Mouse (Mus musculus) right cerebral cortex, adult 18-20 months (tissue): ENCODE data around the gene Maco1.
"Not testable (repeated sequence)": the region's sequence is repeated elsewhere in the genome, so short reads cannot be mapped to it uniquely, and the experiment has no call there.

Experiments
- DNase-seq: peaks from one replicate; pipeline ENCODE4 v3.0.0; 2022; ENCODE audit warnings: mixed read lengths

The Maco1 gene

DNA sequence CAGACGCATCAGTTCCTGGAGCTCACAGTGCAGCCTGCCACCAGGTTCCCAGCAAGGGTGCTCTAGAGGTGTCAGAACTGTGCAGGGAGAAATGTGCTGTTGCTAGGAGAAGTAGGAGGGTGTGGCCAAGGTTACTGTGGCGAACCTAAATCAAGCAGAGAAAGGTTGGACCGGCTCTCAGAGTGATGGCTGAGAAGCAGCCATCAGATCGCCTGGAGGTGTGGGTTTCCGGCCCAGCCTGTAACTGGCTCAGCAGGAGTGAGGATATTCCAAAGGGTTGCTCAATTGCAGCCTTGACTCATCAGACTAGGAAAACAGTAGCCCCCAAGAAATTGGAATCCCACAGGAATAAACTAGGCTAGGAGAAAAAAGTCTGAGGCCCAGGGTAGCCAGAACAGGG lies 3.4 kb upstream of the Maco1 start:
- DNase-seq: no peak

- DNase-seq: no peak
Measured at GRCm38 (mm10) chr4:134856056-134856455, 2.9 kb upstream of the Maco1 start.

DNA sequence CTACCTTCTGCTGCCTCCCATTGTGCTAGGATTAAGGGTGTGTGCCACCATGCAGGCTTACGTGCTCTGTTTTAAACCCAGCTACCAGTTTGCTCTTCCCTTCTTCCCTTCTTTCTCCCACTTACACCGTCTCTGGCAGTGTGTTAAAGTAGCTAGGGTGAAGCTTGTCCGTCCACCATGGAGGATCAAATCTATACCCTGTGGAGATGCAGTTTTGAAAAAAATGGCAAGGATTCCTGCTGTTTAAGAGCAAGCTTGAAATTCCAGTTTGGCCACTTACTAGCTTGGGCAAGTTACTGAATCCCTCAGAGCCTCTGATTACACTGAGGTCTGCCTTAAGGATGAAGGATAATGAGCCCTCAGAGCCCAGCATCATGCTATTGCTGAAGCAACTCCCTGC lies 2.2 kb upstream of the Maco1 start:
- DNase-seq: no peak

DNA sequence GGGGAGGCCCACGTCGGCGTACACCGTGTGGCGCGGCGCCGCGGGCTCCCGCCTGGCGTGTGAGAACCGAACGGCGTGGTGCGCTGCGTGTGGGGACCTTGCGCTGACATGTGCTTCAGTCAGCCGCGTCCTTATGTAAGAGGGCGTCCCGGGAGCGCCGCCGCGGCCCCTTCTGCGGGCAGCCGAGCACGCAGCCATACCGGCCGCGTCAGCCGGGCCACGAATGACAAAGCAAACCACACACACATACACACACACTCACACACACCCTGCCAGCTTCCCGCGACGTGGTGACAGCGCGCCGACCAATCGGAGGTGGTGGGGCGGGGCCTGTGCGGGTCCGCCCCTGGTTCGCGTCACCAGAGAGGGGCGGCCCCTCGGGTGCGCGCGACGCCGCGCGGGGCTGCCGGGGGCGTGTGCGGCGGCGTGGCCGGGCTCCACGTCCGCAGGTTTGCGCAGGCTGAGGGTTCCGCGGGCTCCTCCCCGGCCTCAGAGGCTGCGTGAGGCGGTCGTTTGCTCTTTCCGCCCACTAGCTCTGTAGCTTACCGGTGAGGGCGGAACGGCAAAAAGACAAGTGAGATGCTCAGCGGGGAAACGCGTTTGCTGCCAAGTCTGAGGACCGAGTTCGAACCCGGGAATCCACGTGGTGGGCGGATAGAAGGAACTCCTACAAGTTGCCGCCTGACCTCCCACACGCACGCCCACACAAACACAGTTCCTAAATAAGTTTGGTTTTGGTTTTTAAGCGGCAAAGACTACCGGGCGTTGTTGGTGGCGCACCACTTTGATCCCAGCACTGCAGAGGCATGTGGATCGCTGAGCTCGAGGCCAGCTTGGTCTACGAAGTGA lies 716 bp upstream of the Maco1 start:
- DNase-seq: peak; percentile 96

DNA sequence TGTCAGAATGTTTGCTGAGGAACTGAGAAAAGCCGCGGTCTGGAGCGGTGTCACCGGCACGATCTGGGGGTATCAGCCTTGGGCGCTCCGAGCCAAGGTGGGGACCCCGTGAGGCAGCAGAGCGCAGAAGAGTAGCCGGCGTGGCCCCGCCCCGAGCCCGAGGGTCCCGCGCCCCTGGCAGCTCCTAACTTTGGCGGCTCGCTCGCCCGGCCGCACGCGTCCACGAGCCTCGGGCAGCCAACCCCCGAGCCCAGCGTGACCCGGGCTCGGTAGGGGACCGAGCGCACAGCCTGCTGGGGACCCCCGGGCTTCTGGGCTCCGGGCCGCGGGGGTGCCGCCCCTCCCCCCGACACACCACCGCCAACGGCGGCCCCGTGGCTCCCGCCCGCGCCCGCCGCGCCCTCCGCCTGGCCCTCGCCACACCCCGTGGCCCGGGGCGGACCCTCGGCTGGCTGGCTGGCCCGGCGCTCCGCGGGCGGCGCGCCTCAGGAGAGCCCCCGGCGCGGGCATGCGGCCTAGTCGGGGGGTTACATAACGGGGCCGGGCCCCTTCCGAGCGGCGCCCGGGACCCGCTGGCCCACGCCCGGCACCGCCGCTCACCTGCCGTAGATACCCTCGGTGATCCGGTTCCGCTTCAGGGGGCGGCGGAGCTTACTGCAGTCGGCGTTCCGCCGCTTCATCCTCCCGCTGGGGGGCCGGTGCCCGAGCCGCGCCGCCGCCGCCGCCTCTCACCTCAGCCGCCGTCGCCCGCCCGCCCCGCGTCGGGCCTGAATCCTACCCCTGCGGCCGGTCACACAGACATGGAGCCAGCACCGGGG lies 498 bp downstream of the Maco1 start:
- no peak for DNase-seq

DNA sequence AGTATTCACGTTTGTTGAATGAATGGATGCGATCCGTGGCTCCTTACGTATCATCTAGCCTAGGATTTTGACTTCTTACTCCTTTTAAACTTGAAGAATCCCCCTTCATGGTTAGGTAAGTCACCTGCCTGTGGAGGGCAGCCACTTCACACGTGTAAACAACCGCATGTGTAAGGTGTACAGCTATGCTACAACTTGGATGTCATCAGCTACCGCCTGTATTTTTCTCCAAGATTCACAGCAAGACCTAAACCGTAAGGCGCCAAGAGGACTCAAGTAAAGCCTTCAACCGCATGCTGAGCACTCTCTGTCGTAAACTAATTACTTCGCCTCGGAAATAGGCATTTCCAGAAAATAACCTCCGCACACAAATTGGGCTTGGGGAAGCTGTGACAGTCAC lies 1.3 kb downstream of the Maco1 start:
- DNase-seq: no peak

- DNase-seq: no peak
Measured at GRCm38 (mm10) chr4:134851236-134851635, 1.9 kb downstream of the Maco1 start.

DNA sequence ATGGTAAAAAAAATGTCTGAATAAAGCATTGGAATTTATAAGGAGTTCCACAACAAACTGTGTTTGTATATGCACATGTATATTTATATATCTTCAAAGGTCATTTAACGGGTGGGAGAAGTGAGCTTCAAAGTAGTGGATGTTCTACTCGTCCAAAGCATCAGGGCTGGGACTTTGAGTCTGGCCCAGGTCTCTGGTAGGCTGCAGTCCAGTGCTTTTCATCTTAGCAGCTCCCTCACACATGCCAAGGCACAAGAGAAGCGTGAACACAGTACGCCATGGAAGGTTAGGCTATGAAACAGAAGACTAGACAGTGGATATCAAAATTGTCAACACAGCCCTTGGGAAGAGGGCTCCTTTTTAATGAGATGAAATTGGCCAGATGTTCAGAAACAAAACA lies 2.6 kb downstream of the Maco1 start:
- no peak for DNase-seq

DNA sequence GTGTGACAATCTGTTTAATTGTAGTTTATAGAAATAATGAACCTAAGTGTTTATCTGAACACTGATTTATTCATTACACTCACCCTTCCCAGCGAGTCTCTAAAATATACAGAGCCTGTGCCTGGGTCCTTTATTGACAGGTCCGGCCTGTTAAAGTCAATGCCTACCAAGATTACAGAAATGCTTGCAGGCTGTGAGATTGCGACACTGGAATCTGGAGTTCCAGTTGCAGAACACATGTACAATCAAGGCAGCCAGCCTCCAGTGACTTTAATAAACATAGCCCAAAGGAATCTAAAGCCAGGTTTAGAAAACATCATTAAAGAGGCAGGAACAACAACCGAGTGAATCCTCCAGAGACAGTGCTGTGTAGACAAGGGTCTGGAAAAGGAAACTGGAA lies 5.6 kb downstream of the Maco1 start:
- no peak for DNase-seq

DNA sequence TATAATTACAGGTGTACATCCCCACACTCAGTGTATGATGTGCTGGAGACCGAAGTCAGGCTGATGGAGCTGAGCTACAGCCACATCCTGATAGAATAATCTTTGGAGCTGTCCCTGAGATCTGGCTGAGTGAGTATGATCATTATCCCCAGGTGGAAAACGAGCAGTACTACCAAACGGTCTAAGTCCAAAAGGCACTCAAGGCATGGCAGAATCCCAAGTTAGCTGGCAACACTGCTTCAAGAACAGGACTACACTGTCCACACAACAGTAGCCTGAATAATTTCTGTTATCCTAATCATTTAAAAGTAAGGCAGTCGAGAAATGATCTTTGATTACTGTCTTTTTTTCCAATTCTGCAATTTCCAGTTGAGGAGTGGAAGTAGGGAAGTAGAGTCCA lies 9.6 kb downstream of the Maco1 start:
- no peak for DNase-seq

DNA sequence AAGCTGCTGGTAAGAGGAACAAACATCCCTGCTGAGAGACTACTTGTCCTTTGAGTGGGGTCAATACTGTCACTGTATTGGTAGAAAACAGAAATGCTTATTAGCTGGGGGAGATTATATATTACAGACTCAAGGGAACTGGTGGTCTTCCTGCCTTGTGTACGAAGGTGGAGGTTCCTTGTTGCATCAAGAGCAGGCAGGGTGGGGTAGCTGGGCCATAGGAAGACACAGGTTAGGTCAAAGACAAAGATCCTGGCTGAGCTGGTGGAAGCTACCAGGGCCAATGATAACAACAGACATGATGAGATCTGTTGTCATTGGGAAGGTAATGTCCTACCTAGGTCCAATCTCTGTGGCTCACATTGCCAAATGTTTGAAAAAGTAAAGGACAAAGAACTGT lies 12.9 kb downstream of the Maco1 start:
- DNase-seq: no peak

DNA sequence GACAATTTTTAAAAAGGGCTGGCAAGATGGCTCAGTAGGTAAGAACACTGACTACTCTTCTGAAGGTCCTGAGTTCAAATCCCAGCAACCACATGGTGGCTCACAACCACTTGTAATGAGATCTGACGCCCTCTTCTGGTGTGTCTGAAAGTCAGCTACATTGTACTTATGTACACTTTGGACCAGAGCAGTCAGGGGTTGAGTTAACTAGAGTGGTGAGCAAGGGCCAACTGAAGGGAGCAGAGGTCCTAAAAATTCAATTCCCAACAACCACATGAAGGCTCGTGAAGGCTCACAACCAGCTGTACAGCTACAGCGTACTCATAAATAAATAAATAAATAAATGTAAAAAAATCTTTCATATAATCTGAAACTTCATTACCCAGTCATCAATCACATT lies 14.4 kb downstream of the Maco1 start:
- not testable (repeated sequence) for DNase-seq

GRCm38 (mm10) chr4:134838221-134838620 lies 14.9 kb downstream of the Maco1 start:
- no peak for DNase-seq

DNA sequence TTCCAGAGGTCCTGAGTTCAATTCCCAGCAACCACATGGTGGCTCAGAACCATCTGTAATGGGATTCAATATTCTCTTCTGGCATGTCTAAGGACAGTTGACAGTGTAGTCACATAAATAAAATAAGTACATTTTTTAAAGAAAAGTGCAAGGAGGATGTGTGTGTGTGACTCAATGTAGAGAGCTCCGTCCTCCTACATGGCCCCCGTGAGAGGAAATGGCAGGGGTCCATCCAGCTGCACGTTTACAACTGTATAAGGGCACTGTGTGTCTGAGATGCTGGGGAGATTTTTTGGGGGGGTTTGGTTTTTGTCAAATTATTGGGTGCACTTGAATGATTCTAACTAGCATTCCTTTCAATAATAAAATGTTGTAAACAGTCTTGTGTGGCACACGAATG lies 17.7 kb downstream of the Maco1 start:
- DNase-seq: no peak

DNA sequence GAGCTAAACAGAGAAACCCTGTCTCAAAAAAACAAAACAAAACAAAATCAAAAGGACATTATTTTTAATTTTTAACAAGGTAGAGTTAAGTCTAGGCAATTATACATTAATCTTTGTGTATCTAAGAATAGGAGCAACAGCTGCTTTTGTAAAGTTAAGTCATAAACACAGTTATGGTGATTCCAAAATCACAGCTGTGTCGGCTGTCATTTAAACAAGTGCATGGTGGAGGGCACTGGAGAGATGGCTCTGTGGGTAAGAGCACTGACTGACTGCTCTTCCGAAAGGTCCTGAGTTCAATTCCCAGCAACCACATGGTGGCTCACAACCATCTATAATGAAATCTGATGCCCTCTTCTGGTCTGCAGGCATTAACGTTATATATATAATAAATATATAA lies 21.2 kb downstream of the Maco1 start:
- no peak for DNase-seq

DNA sequence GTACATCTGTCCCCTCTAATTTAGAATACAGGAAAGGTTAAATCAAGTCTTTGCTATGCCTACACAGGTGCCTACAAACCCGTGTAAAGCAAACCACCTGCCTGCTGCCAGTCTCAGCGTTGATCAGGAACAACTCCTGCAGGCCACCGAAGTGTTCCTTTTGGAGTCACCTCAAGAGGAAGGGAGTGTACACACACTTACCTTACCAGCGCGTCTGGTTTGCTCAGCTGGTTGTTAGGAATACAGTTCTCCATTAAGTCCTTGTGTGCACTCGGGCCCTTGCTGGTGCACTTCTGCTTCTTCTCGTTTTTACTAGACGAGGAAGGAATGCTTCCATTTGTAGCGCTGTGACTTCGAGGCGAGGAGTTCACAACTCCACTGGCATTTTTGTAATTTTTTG lies 25.3 kb downstream of the Maco1 start:
- no peak for DNase-seq

- no peak for DNase-seq
Measured at GRCm38 (mm10) chr4:134826348-134826747, 26.8 kb downstream of the Maco1 start.

- DNase-seq: not testable (repeated sequence)
Measured at GRCm38 (mm10) chr4:134825864-134826263, 27.3 kb downstream of the Maco1 start.

DNA sequence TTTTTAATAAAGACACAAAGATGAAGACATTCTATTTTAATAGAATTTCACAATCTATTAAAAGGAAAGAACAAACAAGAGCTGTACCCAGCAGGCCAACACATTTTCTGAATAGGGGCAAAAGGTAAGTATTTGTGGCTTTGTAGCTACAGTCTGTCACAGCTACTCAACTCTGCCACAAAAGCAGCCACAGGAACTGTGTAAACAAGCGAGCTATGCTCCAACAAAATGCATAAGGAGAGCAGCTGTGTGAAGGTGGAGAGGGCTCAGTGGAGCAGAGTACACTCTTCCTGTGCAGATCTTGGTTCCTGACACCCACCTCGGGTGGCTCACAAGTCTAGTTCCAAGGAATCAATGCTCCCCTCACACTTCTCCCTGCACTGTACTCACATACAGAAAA lies 29.6 kb downstream of the Maco1 start:
- no peak for DNase-seq

DNA sequence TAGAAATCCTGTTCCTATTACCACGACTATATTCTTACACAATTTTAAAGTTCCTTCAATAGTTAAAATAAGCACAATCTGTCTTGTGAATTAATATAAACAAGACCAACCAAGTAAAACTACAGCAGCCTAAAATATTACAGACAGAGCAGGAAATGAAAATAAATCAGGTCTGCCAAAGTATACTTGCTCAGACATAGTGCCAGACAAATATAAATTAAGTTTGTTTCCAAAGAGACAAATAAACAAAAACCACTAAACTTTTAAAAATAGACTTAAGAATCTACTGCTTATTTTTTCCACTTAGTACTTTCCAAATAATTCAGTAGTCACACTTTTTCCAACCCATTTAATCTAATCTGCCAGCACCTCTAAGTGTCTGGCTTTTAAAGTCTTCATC lies 32.1 kb downstream of the Maco1 start:
- DNase-seq: no peak

DNA sequence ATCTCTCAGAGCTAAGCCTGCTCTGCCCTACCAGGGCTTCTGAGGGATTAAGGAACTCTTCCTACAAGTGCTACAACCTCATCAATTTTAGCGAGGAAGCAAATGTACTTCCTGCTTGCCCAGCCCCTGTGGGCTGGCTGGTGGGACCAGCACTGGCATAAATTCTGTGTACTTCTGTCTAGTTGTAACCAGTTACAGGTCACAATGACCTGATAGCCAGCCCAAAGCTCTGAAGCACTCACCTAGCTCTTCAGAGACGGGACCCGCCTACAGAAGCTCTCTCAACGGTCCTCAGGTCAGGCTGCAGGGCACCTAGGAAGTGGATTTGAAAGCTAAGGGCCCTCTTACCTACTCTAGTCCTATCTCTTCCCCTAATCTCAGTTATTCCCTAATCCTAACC lies 35.4 kb downstream of the Maco1 start:
- DNase-seq: no peak

GRCm38 (mm10) chr4:134814229-134814571 lies 38.9 kb downstream of the Maco1 start:
- no peak for DNase-seq

- peak; percentile 41 for DNase-seq
Measured at GRCm38 (mm10) chr4:134813406-134814228, 39.5 kb downstream of the Maco1 start.

GRCm38 (mm10) chr4:134804765-134805164 lies 48.4 kb downstream of the Maco1 start:
- DNase-seq: no peak
